Mouse (Mus musculus) gastrocnemius, postnatal 10 days (tissue): ENCODE results near the gene Lipc. TPM values are rescaled to one million over a fixed set of nuclear protein-coding genes. Genes with fewer than 3 reads are reported as not detected.

ENCODE experiments used
- DNase-seq: peaks from one replicate; pipeline ENCODE4 v3.0.0; 2021; ENCODE audit warnings: mixed read lengths
- long read RNA-seq, 2 experiments: library from polyadenylated mRNA; stranded (forward); transcript quantifications; one replicate each; pipeline ENCODE4 v2.0.0; 2021
- total RNA-seq, 2 experiments: library from RNA; stranded (reverse); gene quantifications; 2 replicates each; pipeline ENCODE4 v1.2.3; 2021

Lipc gene
- 1 to 10 TPM in 1 of 2 experiments, not detected in 1; 1.2 TPM for total RNA-seq
- long read RNA-seq, experiment 1, partial matches to known transcripts, result 0 of 2 reads
- long read RNA-seq, experiment 1, other reads (novel, unspliced or antisense), result 2 of 2 reads
- long read RNA-seq, experiment 2, result 0 reads

DNA sequence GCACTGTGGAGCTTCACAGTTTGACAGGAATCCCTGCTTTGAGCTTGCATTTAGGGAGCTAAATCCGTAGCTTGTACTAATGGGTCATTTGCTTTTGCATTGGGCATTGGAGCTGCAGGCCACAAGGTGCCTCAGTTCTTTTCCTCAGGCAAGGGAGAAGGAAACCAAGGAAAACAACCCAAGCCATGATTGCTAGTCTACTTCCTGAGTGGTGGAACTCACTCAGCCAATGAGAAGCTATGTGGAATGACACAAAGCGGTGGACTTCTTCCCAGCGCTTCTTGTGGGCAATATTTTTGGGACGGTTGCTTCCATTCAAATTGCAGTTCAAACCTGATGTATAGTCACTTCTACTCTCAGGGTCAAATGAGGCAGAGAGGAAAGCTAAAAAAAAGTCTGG lies at the start of gene Lipc:
TSS of gene Lipc (minus strand) at position 101 of the 400 bp plus-strand sequence.
- no peak for DNase-seq

DNA sequence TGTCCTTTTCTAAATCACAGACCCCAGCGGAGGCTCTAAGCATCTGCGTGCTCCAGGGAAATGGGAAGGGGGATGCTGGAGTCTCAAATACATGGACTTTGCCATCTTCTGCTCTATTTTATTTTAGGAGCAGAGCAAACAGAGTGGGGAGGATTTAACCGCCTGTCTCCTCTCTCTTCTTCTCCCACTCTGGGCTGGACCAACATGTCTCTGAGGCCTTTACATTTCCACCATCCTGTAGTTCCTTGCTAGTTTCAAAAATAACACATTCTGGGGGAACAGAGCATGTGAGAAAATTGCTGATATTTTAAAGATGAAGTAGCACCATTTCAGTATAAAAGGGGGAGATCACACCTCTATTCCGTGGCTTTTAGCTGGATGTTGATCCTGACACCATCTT lies 47.1 kb upstream of the Lipc start:
- DNase-seq, result no peak

DNA sequence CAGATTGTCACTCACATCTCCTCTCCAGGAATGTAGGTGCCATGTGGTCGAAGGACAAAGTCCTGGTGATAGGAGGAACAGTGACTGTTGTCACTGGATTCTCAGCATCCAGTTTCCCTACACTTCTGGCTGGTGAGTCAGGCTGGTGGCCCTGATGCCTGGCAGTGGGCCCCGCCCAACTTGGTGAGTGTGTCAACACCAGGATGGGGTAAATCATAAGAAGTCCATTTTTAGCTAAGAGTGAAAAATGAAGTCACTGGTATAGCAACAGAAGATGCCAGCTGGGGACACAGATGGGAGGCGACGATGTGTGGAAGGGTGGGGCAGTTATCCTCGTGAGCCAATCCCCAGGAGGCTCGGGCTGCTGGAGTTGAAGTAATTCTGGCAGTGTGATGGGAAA lies 46.7 kb upstream of the Lipc start:
- DNase-seq, result no peak

DNA sequence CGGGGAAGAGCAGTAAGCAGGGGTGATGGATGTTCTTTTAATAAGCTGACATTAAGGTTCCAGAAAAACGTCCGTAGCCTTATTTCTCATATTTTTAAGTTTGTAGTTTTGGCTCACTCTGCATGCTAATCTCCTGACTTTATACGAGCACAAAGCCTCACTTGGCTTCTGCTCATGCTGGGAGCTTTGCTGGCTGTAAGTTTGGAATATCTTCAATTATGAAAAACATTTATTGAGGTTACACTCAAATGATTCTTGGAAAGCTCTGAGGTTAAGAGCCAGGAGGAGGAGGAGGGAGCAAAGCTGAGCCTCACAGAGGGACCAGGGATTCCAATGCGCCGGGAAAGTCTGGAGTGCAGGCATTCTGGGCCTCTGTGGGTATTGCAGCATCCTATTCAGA lies 41.3 kb upstream of the Lipc start:
- DNase-seq, result no peak

DNA sequence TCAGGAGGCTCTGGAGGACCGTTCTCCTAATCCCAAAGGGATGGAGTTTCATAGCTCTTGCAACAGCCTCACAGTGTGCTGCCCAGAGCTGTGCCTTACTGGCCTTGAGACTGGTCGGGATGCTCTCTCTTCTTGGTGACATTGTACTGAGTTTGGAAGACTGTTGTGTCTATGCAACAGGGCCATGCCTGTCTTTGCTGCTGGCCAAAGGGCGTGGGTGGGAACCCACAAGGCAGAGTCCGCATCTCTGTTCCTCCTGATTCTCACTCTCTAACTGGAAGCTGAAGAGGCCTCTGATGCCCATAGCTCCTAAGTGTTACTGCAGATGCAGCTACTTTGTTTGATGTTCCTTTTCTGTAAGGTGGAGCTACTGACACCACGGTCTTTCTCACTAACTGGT lies 39.4 kb upstream of the Lipc start:
- DNase-seq, result no peak

DNA sequence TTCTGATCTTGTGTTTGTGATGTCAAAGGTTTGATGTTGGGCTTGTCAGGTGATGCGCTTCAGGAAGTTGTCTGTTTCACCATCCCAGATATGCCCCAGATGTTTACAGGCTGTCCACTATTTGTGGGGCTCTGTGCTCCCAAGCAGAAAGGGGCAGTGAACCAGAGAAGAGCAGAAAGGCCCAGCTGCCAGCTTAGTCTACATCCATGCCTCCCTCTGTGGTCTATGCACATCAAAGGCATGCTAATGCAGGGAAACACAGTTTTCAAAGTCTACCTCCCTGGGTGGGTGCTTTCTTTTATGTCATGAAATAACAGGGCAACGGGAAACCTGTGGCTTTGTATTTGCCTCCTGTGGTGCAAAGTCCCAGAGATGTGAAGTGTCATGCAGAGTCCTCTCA lies 35.2 kb upstream of the Lipc start:
- no peak for DNase-seq

DNA sequence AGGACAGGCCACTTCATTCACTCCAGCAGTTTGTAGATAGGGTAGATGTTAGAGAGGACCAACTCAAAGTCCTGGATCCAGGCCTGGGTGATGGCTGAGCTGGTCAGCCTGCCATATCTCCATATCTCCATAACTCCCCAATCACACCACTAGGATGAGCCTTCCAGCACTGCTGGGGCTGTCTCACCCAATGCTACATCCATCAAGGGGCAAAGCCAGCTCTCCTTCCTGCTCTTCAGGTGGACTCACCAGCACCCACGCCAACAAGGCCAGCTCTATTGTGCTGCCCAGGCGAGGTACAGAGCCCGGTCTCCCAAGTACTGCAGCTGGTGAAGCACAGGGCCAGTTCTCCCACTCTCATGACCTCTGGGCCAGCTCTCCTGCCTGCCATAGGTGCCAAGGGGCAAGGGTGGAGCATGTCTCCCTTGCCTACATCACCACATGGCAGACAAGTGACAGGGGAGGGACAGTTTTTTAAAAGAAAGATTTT lies 31.0 kb upstream of the Lipc start:
- DNase-seq, result no peak

DNA sequence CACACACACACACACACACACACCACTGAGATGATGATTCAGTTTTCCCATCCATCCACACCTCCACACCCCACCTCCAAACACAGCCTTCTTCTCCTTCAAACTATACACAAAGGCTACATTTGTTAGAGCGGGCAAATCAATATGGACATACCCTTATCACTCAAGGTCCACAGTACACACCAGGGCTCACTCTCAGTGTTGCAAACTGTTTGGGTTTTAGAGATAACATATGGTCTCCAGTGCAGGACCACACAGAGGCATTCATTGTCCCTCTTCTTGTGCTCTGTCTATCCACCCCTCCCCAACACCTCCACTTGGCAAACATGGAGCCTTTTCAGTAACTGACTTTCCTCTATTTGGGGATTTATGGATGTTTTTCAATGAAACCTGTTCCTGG lies 29.7 kb upstream of the Lipc start:
- no peak for DNase-seq

DNA sequence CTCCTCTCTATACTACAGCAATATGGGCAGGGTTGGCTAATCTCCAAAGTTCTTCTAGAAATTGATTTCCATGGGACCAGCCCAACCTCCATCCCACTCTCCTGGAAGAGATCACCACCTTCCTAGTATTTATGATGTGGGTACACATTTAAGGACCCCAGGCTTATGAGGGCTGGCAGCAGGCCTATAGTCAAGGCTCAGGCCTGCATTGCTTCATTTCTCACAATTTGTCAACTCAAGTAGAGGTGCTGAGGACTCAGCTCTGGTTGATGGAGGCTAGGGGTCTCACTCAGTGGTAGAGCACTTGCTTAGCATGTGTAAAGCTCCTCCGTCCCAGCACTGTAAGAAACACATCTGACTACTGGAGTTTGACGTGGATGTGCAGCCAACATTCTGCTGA lies 27.6 kb upstream of the Lipc start:
- DNase-seq, result no peak

DNA sequence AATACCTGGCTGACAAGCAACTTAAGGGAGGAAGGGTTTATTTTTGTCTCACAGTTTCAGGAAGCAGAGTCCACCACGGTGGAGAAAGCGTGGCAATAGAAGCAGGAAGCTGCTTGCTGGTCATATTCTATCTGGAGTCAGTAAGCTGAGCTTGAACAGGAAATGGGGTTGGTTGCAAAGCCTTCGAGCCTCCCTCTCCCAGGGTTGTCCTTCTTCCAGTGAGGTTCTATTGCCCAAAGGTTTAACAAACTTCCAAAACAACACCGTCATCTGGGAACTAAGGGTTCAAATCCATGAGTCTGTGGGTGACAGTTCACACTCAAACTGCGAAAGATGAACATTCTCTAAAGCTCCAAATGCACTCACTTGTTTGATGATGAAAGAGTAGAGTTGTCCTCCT lies 27.1 kb upstream of the Lipc start:
- DNase-seq, result no peak

DNA sequence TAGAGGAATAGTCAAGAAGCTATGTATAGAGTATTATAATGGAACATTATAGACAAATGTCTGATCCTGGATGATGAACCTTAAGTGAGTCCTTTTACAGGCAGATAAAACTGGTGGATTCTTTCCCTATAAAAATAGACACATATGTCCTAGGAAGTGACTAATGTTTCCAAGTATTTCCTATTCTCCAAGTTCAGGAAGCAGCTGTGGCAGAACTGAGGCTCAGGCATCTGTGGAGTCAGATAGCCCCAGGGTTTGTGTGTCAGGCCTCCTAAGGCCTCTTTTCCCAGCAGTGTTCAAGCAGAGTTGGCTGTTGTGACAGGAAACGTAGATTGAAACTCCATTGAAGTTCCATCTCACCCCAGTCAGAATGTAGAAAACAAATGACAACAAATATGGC lies 25.4 kb upstream of the Lipc start:
- no peak for DNase-seq

DNA sequence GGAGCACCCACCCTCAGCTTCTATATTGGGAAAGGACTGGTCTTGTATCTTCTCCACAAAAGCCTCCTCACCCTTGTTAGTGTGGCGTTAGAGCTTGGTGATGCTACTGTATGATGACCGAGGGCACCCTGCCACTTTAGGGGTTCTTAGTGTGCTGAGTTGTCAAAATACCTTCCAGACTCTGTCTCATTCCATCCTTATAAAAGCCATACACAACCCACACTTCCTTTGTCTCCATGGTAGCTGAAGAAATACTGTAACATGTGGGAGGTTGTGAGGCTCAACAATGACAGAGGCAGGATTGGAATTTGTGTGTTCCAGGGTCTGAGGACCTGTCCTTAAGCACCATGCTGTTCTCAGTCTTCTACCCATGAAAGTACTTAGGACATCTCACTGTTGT lies 23.9 kb upstream of the Lipc start:
- no peak for DNase-seq

DNA sequence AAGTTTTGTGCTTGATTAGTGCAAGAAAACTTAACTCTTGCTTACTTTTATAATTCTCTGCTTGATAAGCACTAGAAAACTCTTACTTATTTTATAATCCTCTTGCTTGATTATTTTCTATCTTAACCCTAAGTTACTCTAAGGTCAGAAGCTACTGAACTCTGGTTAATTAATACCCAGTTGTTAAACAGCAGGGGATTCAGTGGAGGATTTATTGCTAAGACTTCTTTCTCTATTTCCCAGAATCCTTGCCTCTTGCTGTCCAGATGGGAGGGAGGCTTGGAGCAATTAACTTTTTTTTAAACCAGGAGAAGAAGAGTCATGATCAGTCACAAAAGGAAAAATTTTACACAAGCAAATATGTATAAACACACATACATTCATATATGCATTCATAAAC lies 21.3 kb upstream of the Lipc start:
- no peak for DNase-seq

DNA sequence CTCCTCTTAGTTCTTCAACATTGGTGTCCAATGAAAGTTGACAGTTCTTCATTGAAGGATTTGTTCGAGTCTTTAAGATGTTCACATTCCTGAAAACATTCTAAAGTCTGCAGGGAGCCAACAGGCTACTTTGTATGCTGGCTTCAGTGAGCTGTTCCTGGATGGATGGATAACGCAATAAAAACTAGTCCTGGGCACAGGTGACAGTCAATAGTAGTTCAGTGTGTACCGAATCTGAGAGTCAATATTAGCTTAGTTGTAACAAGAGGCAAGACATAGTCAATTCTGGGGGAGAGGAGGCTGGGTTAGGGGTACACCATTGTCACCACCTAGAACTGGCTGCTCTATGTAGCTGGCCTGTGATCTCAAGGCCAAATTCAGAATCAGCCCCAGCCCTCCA lies 17.2 kb upstream of the Lipc start:
- DNase-seq, result no peak

DNA sequence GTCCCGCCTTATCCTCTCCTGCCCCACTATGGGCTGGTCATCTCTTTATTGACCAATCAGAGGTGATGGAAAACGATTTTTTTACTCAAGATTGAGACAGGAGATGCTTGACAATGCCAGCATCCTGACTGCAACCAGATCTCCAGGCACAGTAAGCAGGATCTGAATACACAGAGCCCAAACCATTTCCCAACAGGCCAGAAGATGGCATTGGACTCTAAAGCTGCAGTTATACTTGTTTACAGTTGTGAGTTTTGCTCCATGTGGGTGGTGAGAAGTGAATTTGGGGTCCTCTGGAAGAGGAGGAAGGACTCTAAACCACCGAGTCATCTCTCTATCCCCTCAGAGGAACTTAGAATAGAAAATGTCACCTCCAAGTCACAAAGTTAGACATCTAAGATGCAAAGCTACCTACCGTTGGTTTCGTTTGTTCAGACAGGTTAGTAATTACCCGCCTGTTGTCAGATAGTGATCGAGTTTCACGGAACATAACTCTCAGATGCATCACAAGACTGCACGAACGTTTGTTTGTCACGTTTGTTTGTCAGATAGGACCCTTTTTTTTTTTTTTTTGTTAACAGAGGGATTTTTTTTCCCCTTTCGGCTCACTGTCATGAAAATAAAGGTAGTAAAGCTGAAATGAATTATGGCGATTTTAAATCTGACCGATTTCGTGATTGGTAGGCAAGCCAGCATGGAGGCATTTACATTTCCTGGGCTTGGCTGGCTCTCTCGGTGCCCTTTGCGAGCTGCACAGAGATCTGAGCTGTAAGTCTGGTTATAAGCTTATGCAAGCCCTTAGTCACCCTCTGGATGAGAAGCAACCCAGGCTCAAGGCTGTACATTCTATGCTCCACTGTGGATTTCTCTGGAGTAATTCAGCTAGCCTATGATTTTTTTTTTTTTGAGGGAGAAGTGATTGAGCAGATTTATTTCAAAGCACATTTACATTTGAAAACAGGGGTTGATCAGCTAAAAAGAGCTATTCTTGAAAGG lies 14.3 kb upstream of the Lipc start:
- no peak for DNase-seq

DNA sequence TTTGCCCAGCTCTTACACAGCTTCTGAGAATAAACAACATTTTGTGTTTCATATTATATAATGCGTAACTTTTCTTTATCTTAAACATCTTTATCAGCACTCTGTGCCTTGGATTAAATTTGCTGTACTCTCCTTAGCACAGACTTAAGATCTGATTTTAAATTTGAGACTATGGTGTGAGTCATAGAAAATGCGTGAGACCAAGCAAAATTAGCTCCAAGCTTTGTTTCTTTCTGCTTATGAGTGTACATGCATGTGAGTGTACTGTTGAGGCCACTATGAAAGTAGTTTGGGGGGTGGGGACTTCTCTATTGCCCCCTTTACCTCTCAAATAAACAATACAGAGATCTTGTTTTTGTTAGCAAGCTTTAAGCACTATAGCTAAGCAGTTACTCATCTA lies 13.4 kb upstream of the Lipc start:
- no peak for DNase-seq

DNA sequence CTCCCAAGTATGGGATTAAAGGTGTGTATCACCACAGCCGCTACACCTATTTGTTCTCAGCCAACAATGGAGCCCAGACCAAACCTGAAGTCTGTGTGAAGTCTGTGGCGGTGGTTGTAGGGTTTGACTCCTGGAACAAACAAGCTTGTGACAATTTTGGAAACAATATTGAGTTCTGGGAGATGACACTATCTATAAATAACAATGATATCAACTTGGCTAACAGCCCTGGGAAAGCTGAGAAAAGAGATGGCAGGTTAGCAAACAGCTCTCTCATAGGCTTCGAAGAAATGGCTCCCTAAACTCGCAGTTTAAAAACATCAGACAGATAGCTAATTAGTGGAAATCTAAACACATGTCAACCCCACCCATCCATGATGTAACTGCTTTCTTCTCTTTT lies 13.0 kb upstream of the Lipc start:
- no peak for DNase-seq

DNA sequence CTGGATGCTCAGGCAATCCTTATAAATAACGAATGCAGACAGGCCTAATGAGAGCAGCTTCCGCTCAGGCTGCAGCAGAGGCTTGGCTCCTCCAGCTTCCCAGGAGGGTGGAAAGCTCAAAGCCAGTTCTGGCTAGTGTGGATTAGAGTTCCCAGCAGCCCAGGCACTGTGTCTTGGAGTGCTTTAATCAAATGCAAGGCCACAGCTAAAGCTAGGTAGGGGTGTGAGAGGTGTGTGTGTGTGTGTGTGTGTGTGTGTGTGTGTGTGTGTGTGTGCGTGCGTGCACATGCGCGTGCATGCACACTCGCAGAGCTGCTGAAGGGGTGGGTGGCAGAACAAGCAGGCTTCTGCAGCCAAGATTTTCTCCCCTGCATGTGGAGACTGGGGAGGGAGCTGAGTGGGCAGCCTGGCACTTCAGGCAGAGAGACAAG lies 11.4 kb upstream of the Lipc start:
- DNase-seq, result no peak

DNA sequence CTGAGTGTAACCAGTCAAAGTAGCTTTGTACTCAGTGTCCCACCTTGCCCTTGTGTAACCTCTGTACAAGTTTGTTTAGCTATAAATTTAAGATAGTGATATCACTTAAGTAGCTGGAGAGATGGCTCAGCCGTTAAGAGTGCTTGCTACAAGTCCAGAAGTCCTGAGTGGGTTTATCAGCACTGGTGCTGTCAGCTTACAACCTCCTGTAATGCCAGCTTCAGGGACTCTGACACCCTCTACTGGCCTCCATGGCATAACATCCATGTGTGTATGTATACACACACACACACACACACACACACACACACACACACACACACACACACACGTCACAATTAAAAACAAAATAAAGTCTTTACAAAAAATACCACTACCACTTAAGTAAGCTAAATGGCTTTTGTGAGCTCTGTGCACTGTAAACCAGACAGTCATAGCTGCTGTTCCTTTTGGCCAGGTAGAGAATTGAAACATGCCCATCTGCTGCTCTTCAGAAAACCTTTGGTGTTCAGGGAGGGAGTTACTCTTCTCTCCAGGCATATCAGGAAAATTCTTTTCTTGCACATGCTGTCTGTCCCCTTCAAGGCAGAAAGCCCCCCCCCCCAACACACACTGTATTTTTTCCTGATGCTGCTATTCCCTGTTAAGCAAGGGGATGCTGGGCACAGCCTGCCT lies 10.9 kb upstream of the Lipc start:
- no peak for DNase-seq

DNA sequence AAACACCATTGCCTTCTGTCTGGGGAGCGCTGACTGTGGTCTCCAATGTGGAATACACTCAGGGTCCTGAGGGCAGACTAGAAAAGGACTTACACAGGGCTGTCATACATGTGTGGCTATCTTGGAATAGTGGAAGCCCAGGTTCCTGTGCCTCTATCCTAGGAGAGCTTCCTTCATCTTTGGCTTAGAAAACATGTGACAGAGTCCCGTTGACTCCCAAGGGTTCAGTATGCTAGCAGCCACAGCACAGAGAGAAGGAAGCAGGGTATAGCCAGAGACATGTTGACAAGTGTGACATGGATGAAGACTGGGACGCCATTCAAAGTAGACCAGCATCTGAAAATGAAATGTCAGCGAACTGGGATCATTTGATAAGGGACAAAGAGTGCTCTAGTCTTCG lies 8.3 kb upstream of the Lipc start:
- no peak for DNase-seq

DNA sequence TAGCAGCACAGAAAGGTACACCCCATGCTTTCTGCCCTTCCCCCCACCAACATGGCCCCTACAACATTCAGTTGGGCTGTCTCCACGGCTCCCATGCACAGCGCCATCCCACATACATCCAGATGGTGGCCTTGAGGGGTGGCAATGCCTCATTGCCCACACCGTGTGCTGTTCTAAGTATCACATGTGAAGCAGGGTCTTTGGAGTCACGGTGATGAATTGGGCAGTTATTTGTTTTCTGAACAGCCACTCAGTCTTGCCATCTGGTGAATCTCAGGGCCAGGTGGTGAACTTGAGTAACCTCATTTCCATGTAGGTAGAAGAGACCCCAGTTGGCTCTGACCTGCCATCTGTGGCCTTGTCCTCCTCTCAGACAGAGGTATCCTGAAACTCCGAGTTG lies 7.8 kb upstream of the Lipc start:
- no peak for DNase-seq

DNA sequence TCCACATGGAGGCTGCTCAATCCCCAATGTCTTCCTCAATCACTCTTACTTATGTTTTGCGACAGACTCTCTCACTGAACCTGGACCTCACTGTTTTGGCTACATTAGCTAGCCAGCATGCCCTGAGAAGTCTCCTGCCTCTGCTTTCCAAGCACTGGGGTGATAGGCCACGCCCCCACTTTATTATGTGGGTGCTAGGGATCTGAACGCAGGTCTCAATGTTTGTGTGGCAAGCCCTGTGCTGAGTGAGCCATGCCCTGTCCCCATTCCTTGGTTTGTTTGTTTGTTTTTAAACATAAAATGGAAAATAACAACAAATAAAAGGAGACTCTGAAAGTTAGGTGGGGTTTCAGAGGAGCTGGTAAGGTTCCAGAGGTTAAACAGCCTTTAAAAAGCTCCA lies 7.4 kb upstream of the Lipc start:
- no peak for DNase-seq

DNA sequence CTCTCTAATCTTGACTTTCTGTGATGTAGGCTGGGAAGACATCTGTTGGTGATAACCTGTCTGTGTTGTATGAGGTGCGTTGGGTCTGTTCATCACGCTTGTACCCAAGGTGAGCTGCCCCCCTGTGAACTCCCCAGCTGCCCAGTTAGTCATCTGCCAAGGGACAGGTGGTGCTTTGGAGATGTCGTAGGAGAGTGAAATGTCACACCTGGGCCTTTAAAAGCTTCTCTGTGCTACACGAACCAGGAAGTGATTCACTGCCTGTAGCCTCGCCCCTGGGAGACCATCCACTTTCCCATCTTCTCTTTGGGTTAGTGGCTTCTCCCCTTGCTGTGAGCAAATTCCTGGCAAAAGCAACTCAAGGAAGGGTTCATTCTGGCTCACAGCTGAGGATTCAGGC lies 6.4 kb upstream of the Lipc start:
- DNase-seq, result no peak
